Mouse (Mus musculus): ENCODE measurements around the gene Pla2g2c.

DNA sequence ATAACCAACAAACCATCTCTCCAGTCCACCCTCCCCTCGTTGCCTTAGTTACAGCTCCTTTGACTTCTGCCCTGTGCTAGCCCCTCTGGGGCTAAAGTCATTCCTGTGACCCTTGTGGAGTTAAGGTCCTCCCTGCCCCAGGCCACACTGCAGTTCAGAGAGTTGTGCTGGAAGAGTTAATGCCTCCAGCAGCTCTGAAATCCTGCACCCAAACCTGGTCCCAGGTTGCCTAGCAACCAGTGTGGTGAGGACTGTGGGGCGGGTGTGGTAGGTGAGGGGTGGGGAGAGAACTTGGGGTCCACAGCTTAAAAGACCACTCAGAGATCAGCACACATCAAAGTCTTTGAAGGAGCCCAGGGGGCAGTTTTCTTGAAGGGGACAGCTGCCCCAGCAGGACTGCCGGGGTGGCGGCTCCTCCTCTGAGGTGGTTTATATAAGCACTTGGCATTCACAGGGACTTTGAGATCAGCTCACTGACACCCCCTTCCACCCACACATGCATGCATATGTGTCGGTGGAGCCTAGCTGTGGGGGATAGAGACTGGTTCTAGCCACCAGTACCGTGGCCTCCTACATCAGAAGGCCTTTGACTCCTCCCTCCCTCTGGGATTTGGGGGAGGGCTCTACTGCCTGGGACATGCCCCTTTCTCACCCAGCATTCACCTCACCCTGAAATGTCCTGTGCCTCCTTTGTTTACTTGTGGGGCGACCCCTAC is 14.7 kb downstream of the Pla2g2c start:
- no peak for TF ChIP-seq CTCF (IDR thresholded peaks at IDR 0.05; ENCODE audit: low read depth)
- TF ChIP-seq EP300 (IDR thresholded peaks at IDR 0.05; ENCODE audit: low read depth) = no peak
